Mouse (Mus musculus): ENCODE measurements at regions not wholly inside any gene's neighbourhood (a gene's known extent, or its start where the extent isn't known, plus 50 kb on each side); places are given as distances from the start of the nearest gene placed in this dataset.
A peak's percentile ranks its signal among the peaks of the same experiment; 100 is the strongest.

- WGBS, result 86% methylated on average over 5 of the region's 5 CpGs
- ATAC-seq, result no peak
- H3K9me3 ChIP-seq, result no peaks in the 10 kb centered on the region
- H3K9ac ChIP-seq, result no peak overlapping the region
- H3K27ac ChIP-seq, result no peak overlapping the region
- H3K4me3 ChIP-seq (replicated peaks), result no peak overlapping the region
- H3K36me3 ChIP-seq, result no peaks in the 10 kb centered on the region
- H3K4me1 ChIP-seq (replicated peaks), result no peaks in the 10 kb centered on the region
- H3K27me3 ChIP-seq (replicated peaks), result no peaks in the 10 kb centered on the region
- H3K4me2 ChIP-seq (replicated peaks), result no peak overlapping the region
Observed at GRCm38 (mm10) chr3:149227556-149227955, 237.2 kb upstream of the Adgrl2 start.

- Histone ChIP-seq H3K9ac (no peak overlapping the region), H3K27ac (no peak overlapping the region), H3K27me3 (replicated peaks) (no peaks in the 10 kb centered on the region), H3K4me1 (replicated peaks) (no peaks in the 10 kb centered on the region), H3K4me2 (replicated peaks) (no peak overlapping the region), H3K4me3 (replicated peaks) (no peak overlapping the region), H3K36me3 (no peaks in the 10 kb centered on the region), H3K9me3 (no peaks in the 10 kb centered on the region)
- WGBS, result 54% methylated on average over 4 of the region's 4 CpGs
- no peak for ATAC-seq
Observed at GRCm38 (mm10) chr3:149226723-149227122, 236.4 kb upstream of the Adgrl2 start.

- H3K4me2 ChIP-seq (replicated peaks), result no peak overlapping the region
- H3K4me1 ChIP-seq (replicated peaks), result no peaks in the 10 kb centered on the region
- H3K9me3 ChIP-seq, result no peaks in the 10 kb centered on the region
- no peak overlapping the region for H3K4me3 ChIP-seq (replicated peaks)
- no peak overlapping the region for H3K27ac ChIP-seq
- no peak for ATAC-seq
- H3K36me3 ChIP-seq, result no peaks in the 10 kb centered on the region
- WGBS, result 90% methylated on average over 17 of the region's 17 CpGs
- H3K9ac ChIP-seq, result no peak overlapping the region
- H3K27me3 ChIP-seq (replicated peaks), result no peaks in the 10 kb centered on the region
Observed at GRCm38 (mm10) chr3:149225684-149226083, 235.3 kb upstream of the Adgrl2 start.

- Histone ChIP-seq H3K27ac (no peak overlapping the region), H3K36me3 (no peaks in the 10 kb centered on the region), H3K9me3 (no peaks in the 10 kb centered on the region), H3K4me1 (replicated peaks) (0 out of 2 replicates have a peak, but pooled peaks cover 8% of the 10 kb centered on the region), H3K27me3 (replicated peaks) (no peaks in the 10 kb centered on the region), H3K4me3 (replicated peaks) (no peak overlapping the region), H3K4me2 (replicated peaks) (no peak overlapping the region), H3K9ac (no peak overlapping the region)
- ATAC-seq, result no peak
- 75% methylated on average over 4 of the region's 4 CpGs for WGBS
Observed at GRCm38 (mm10) chr3:149224271-149224670, 233.9 kb upstream of the Adgrl2 start.

- Histone ChIP-seq H3K27ac (no peak overlapping the region), H3K4me1 (replicated peaks) (0 out of 2 replicates have a peak, but pooled peaks cover 8% of the 10 kb centered on the region), H3K4me2 (replicated peaks) (no peak overlapping the region), H3K9ac (no peak overlapping the region), H3K4me3 (replicated peaks) (no peak overlapping the region), H3K27me3 (replicated peaks) (no peaks in the 10 kb centered on the region), H3K9me3 (no peaks in the 10 kb centered on the region), H3K36me3 (no peaks in the 10 kb centered on the region)
- no peak for ATAC-seq
- WGBS, result 82% methylated on average over 5 of the region's 5 CpGs
Observed at GRCm38 (mm10) chr3:149223776-149224175, 233.4 kb upstream of the Adgrl2 start.

- H3K4me1 ChIP-seq (replicated peaks), result 0 out of 2 replicates have a peak, but pooled peaks cover 8% of the 10 kb centered on the region
- no peak overlapping the region for H3K4me3 ChIP-seq (replicated peaks)
- ATAC-seq, result no peak
- WGBS, result 75% methylated on average over 4 of the region's 4 CpGs
- no peaks in the 10 kb centered on the region for H3K9me3 ChIP-seq
- no peaks in the 10 kb centered on the region for H3K36me3 ChIP-seq
- H3K27ac ChIP-seq, result no peak overlapping the region
- H3K27me3 ChIP-seq (replicated peaks), result no peaks in the 10 kb centered on the region
- no peak overlapping the region for H3K9ac ChIP-seq
- no peak overlapping the region for H3K4me2 ChIP-seq (replicated peaks)
Observed at GRCm38 (mm10) chr3:149220958-149221357, 230.6 kb upstream of the Adgrl2 start.

- H3K9me3 ChIP-seq, result no peaks in the 10 kb centered on the region
- H3K27me3 ChIP-seq (replicated peaks), result no peaks in the 10 kb centered on the region
- no peaks in the 10 kb centered on the region for H3K36me3 ChIP-seq
- WGBS, result 65% methylated on average over 8 of the region's 8 CpGs
- no peak overlapping the region for H3K4me2 ChIP-seq (replicated peaks)
- peak; percentile 26; the same call in 1 of the 2 replicates for ATAC-seq
- H3K27ac ChIP-seq, result no peak overlapping the region
- no peak overlapping the region for H3K9ac ChIP-seq
- no peak overlapping the region for H3K4me3 ChIP-seq (replicated peaks)
- H3K4me1 ChIP-seq (replicated peaks), result 0 out of 2 replicates have a peak, but pooled peaks cover 8% of the 10 kb centered on the region
Observed at GRCm38 (mm10) chr3:149220304-149220951, 230.1 kb upstream of the Adgrl2 start.

GRCm38 (mm10) chr3:149219381-149220303, 229.3 kb upstream of the Adgrl2 start:
- Histone ChIP-seq H3K4me3 (replicated peaks) (no peak overlapping the region), H3K9me3 (no peaks in the 10 kb centered on the region), H3K27ac (no peak overlapping the region), H3K4me1 (replicated peaks) (0 out of 2 replicates have a peak, but pooled peaks cover 8% of the 10 kb centered on the region), H3K4me2 (replicated peaks) (no peak overlapping the region), H3K9ac (no peak overlapping the region), H3K36me3 (no peaks in the 10 kb centered on the region), H3K27me3 (replicated peaks) (no peaks in the 10 kb centered on the region)
- ATAC-seq, result no peak
- WGBS, result 69% methylated on average over 14 of the region's 14 CpGs

- H3K9ac ChIP-seq, result no peak overlapping the region
- no peaks in the 10 kb centered on the region for H3K27me3 ChIP-seq (replicated peaks)
- no peak overlapping the region for H3K4me2 ChIP-seq (replicated peaks)
- H3K4me1 ChIP-seq (replicated peaks), result 0 out of 2 replicates have a peak, but pooled peaks cover 8% of the 10 kb centered on the region
- H3K36me3 ChIP-seq, result no peaks in the 10 kb centered on the region
- no peaks in the 10 kb centered on the region for H3K9me3 ChIP-seq
- no peak for ATAC-seq
- H3K27ac ChIP-seq, result no peak overlapping the region
- WGBS, result 88% methylated on average over 9 of the region's 9 CpGs
- H3K4me3 ChIP-seq (replicated peaks), result no peak overlapping the region
Observed at GRCm38 (mm10) chr3:149217916-149218803, 227.8 kb upstream of the Adgrl2 start.

GRCm38 (mm10) chr3:149216759-149217400, 226.5 kb upstream of the Adgrl2 start:
- peak; percentile 67 for ATAC-seq
- H3K27ac ChIP-seq, result no peak overlapping the region
- no peak overlapping the region for H3K4me3 ChIP-seq (replicated peaks)
- H3K9ac ChIP-seq, result no peak overlapping the region
- 68% methylated on average over 11 of the region's 11 CpGs for WGBS
- H3K4me2 ChIP-seq (replicated peaks), result no peak overlapping the region
- H3K4me1 ChIP-seq (replicated peaks), result peaks cover 8% of the 10 kb centered on the region; the same call in 1 of the 2 replicates
- H3K9me3 ChIP-seq, result no peaks in the 10 kb centered on the region
- no peaks in the 10 kb centered on the region for H3K36me3 ChIP-seq
- no peaks in the 10 kb centered on the region for H3K27me3 ChIP-seq (replicated peaks)

GRCm38 (mm10) chr3:149215691-149216090, 225.3 kb upstream of the Adgrl2 start:
- ATAC-seq, result peak; percentile 62
- Histone ChIP-seq H3K27me3 (replicated peaks) (no peaks in the 10 kb centered on the region), H3K9me3 (no peaks in the 10 kb centered on the region), H3K9ac (no peak overlapping the region), H3K4me1 (replicated peaks) (peaks cover 8% of the 10 kb centered on the region; the same call in 1 of the 2 replicates), H3K27ac (0 out of 2 replicates have a peak overlapping the region, but pooled peaks have one; percentile 48), H3K4me2 (replicated peaks) (no peak overlapping the region), H3K4me3 (replicated peaks) (no peak overlapping the region), H3K36me3 (no peaks in the 10 kb centered on the region)
- 69% methylated on average over 2 of the region's 2 CpGs for WGBS

Measured in intestine, embryonic 15.5 days (tissue).